Mouse (Mus musculus): ENCODE results near the gene Tppp3. TPM values are rescaled to one million over a fixed set of nuclear protein-coding genes. Genes with fewer than 3 reads are reported as not detected.

Gene Tppp3
- polyA plus RNA-seq, 1 experiment, result 21.5 TPM

DNA sequence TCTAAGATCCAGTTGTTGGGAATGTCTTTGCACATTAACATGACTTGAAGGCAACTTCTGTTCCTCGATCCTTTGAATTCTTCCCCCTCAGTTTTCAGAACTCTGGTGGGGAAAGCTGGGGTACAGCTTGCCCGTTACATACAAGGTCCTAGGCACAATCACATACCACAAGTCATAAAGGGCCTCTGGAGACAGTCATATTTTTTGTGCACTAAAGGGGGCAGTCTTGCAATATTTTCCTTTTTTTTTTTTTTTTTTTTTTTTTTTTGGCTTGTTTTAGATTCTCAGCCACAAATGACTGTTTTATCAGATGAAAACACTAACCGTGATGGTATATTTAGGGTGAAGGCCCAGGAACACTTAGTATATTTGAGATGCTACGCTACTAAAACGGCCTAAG is 18.0 kb downstream of the Tppp3 start:
- TF ChIP-seq CTCF (IDR thresholded peaks at IDR 0.05; ENCODE audit: control insufficient read depth, insufficient read depth, insufficient replicate concordance, low read depth, low read length) (no peak), POLR2A (IDR thresholded peaks at IDR 0.05; ENCODE audit: control insufficient read depth, low read depth, low read length) (no peak)
- H3K27ac ChIP-seq (ENCODE audit: control insufficient read depth, insufficient read depth, low read depth, low read length), result no peak overlapping the region
- H3K4me3 ChIP-seq (ENCODE audit: control insufficient read depth, low read depth, low read length), result no peak overlapping the region
- H3K27me3 ChIP-seq (ENCODE audit: control insufficient read depth, insufficient read depth, low read length), result no peaks in the 10 kb centered on the region
- no peaks in the 10 kb centered on the region for H3K36me3 ChIP-seq (ENCODE audit: control insufficient read depth, insufficient read depth, low read length)
- peaks cover 2% of the 10 kb centered on the region for H3K4me1 ChIP-seq (ENCODE audit: control insufficient read depth, insufficient read depth, low read length)

GRCm38 (mm10) chr8:105451903-105452603 is 19.3 kb downstream of the Tppp3 start:
- no peak for TF ChIP-seq POLR2A (IDR thresholded peaks at IDR 0.05; ENCODE audit: control insufficient read depth, low read depth, low read length)
- TF ChIP-seq CTCF (IDR thresholded peaks at IDR 0.05; ENCODE audit: control insufficient read depth, insufficient read depth, insufficient replicate concordance, low read depth, low read length), result no peak
- no peak overlapping the region for H3K4me3 ChIP-seq (ENCODE audit: control insufficient read depth, low read depth, low read length)
- no peaks in the 10 kb centered on the region for H3K27me3 ChIP-seq (ENCODE audit: control insufficient read depth, insufficient read depth, low read length)
- no peaks in the 10 kb centered on the region for H3K4me1 ChIP-seq (ENCODE audit: control insufficient read depth, insufficient read depth, low read length)
- H3K36me3 ChIP-seq (ENCODE audit: control insufficient read depth, insufficient read depth, low read length), result no peaks in the 10 kb centered on the region
- no peak overlapping the region for H3K27ac ChIP-seq (ENCODE audit: control insufficient read depth, insufficient read depth, low read depth, low read length)

DNA sequence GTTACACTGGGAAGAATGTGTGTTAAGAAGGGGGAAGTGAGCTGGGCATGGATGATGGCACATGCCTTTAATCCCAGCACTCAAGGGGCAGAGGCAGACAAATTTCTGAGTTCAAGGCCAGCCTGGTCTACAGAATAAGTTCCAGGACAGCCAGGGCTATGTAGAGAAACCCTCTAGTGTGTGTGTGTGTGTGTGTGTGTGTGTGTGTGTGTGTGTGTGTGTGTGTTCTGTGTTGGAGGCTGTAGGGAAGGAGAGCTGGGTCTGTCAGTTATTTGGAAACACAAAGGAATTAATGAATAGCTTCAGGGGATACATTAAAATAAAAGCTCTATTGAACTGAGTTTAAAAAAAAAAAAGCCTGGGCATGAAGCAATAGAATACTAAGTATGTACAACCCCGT is 20.3 kb downstream of the Tppp3 start:
- TF ChIP-seq POLR2A (IDR thresholded peaks at IDR 0.05; ENCODE audit: control insufficient read depth, low read depth, low read length), result no peak
- TF ChIP-seq CTCF (IDR thresholded peaks at IDR 0.05; ENCODE audit: control insufficient read depth, insufficient read depth, insufficient replicate concordance, low read depth, low read length), result no peak
- Histone ChIP-seq H3K27ac (ENCODE audit: control insufficient read depth, insufficient read depth, low read depth, low read length) (no peak overlapping the region), H3K4me3 (ENCODE audit: control insufficient read depth, low read depth, low read length) (no peak overlapping the region), H3K36me3 (ENCODE audit: control insufficient read depth, insufficient read depth, low read length) (no peaks in the 10 kb centered on the region), H3K4me1 (ENCODE audit: control insufficient read depth, insufficient read depth, low read length) (no peaks in the 10 kb centered on the region), H3K27me3 (ENCODE audit: control insufficient read depth, insufficient read depth, low read length) (no peaks in the 10 kb centered on the region)

- Histone ChIP-seq H3K4me1 (ENCODE audit: control insufficient read depth, insufficient read depth, low read length) (no peaks in the 10 kb centered on the region), H3K4me3 (ENCODE audit: control insufficient read depth, low read depth, low read length) (no peak overlapping the region), H3K27ac (ENCODE audit: control insufficient read depth, insufficient read depth, low read depth, low read length) (no peak overlapping the region), H3K27me3 (ENCODE audit: control insufficient read depth, insufficient read depth, low read length) (no peaks in the 10 kb centered on the region), H3K36me3 (ENCODE audit: control insufficient read depth, insufficient read depth, low read length) (no peaks in the 10 kb centered on the region)
- TF ChIP-seq POLR2A (IDR thresholded peaks at IDR 0.05; ENCODE audit: control insufficient read depth, low read depth, low read length), result no peak
- no peak for TF ChIP-seq CTCF (IDR thresholded peaks at IDR 0.05; ENCODE audit: control insufficient read depth, insufficient read depth, insufficient replicate concordance, low read depth, low read length)
These were observed 22.7 kb downstream of the Tppp3 start for GRCm38 (mm10) chr8:105448596-105448995.

- Histone ChIP-seq H3K36me3 (ENCODE audit: control insufficient read depth, insufficient read depth, low read length) (no peaks in the 10 kb centered on the region), H3K27me3 (ENCODE audit: control insufficient read depth, insufficient read depth, low read length) (no peaks in the 10 kb centered on the region), H3K4me3 (ENCODE audit: control insufficient read depth, low read depth, low read length) (no peak overlapping the region), H3K27ac (ENCODE audit: control insufficient read depth, insufficient read depth, low read depth, low read length) (no peak overlapping the region), H3K4me1 (ENCODE audit: control insufficient read depth, insufficient read depth, low read length) (no peaks in the 10 kb centered on the region)
- TF ChIP-seq CTCF (IDR thresholded peaks at IDR 0.05; ENCODE audit: control insufficient read depth, insufficient read depth, insufficient replicate concordance, low read depth, low read length) (no peak), POLR2A (IDR thresholded peaks at IDR 0.05; ENCODE audit: control insufficient read depth, low read depth, low read length) (no peak)
These were observed 23.1 kb downstream of the Tppp3 start for GRCm38 (mm10) chr8:105448188-105448587.

DNA sequence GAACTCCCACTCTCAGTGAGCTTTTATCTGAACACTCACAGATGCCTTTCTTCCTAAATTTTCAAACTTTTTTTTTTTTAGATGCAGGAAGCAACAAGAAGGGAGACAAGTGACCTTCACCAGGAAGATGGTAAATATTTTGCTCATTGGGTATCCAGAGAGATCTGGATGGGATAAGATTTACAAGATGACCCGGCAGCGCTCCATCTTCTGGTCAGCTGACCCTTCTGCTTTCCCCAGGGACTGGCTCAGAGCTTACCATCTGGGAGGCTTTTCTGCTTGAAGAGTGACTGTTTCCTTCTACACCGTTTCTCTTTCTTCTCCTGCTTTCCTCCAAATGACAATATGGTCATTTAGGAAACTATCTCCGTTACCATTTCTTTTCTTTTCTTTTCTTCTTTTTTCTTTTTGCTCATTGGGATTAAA is 25.2 kb downstream of the Tppp3 start:
- Histone ChIP-seq H3K27me3 (ENCODE audit: control insufficient read depth, insufficient read depth, low read length) (no peaks in the 10 kb centered on the region), H3K27ac (ENCODE audit: control insufficient read depth, insufficient read depth, low read depth, low read length) (no peak overlapping the region), H3K36me3 (ENCODE audit: control insufficient read depth, insufficient read depth, low read length) (no peaks in the 10 kb centered on the region), H3K4me3 (ENCODE audit: control insufficient read depth, low read depth, low read length) (no peak overlapping the region), H3K4me1 (ENCODE audit: control insufficient read depth, insufficient read depth, low read length) (no peaks in the 10 kb centered on the region)
- no peak for TF ChIP-seq POLR2A (IDR thresholded peaks at IDR 0.05; ENCODE audit: control insufficient read depth, low read depth, low read length)
- no peak for TF ChIP-seq CTCF (IDR thresholded peaks at IDR 0.05; ENCODE audit: control insufficient read depth, insufficient read depth, insufficient replicate concordance, low read depth, low read length)

- TF ChIP-seq CTCF (IDR thresholded peaks at IDR 0.05; ENCODE audit: control insufficient read depth, insufficient read depth, insufficient replicate concordance, low read depth, low read length) (no peak), POLR2A (IDR thresholded peaks at IDR 0.05; ENCODE audit: control insufficient read depth, low read depth, low read length) (no peak)
- H3K27ac ChIP-seq (ENCODE audit: control insufficient read depth, insufficient read depth, low read depth, low read length), result no peak overlapping the region
- H3K27me3 ChIP-seq (ENCODE audit: control insufficient read depth, insufficient read depth, low read length), result no peaks in the 10 kb centered on the region
- H3K4me3 ChIP-seq (ENCODE audit: control insufficient read depth, low read depth, low read length), result no peak overlapping the region
- H3K36me3 ChIP-seq (ENCODE audit: control insufficient read depth, insufficient read depth, low read length), result no peaks in the 10 kb centered on the region
- no peaks in the 10 kb centered on the region for H3K4me1 ChIP-seq (ENCODE audit: control insufficient read depth, insufficient read depth, low read length)
These were observed 25.8 kb downstream of the Tppp3 start for GRCm38 (mm10) chr8:105445296-105446126.

All from testis, adult 2 months (tissue).